Mouse (Mus musculus) testis, adult 10 weeks (tissue): ENCODE data around the gene Ass1. TPM values are rescaled to one million over a fixed set of nuclear protein-coding genes. Genes with fewer than 3 reads are reported as not detected.

ENCODE experiments used
- polyA plus RNA-seq: library from polyadenylated mRNA; stranded (reverse); fragments of 350-450 nt; fragmentation: Illumina TruSeq; extraction: RNeasy Lipid Tissue Mini Kit (QIAGEN cat#74804); gene quantifications from one replicate; pipeline ENCODE4 v1.2.3, GENCODE M21; 2014; ENCODE audit warnings: low read depth, low replicate concordance

The Ass1 gene
- 6.1 TPM for polyA plus RNA-seq

DNA sequence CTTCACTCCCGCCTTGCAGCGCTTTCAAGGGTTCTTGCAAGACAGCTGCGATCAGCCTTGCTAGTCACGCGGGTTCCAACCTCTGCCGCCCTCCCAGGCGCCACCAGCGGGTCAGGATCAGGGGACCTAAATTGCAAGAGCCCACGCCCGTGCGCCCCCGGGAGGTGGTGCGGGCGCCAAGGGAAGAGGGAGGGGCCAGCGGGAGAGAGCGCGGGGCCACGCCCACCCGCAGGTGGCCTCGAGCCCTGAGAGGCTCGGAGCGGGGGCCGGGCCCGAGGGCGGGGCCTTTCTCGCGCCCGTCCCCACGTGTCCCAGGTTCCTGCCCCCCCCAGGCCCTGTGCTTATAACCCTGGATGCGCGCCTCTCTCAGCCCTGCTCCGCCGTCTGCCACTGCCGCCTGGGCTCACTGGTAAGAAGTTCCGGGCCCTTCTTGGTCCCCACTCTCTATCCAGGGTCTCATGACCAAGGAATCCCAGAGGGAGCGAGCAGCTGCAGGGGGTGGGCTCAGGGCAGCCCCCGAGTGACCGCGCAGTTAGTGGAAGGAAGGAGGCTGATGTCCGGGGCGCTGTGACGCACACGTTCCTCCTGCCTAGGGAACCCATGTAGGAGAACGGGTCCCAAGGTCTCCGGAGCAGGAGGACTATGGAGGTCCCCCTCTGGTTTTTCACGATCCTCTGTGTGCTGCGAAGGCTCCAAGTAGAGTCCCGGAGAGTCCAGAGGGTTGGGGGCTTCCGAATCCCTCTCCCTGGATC, at the start of gene Ass1:
Gene Ass1, plus strand, starts transcription at position 277 of the 752 bp plus-strand sequence.

Other genes starting within 250 kb of the Ass1 start
- gene Ncs1, start 224.4 kb upstream of the Ass1 start, polyA plus RNA-seq = 1.3 TPM
- not detected for gene Hmcn2, start 155.8 kb upstream of the Ass1 start, polyA plus RNA-seq
- 11.9 TPM for gene Fubp3, start 102.4 kb downstream of the Ass1 start, polyA plus RNA-seq
- not detected for gene Prdm12, start 169.8 kb downstream of the Ass1 start, polyA plus RNA-seq
- 7.4 TPM for gene Exosc2, start 200.5 kb downstream of the Ass1 start, polyA plus RNA-seq
- 39.9 TPM for gene Abl1, start 218.2 kb downstream of the Ass1 start, polyA plus RNA-seq